Mouse (Mus musculus): ENCODE results near the gene Amtn.

DNA sequence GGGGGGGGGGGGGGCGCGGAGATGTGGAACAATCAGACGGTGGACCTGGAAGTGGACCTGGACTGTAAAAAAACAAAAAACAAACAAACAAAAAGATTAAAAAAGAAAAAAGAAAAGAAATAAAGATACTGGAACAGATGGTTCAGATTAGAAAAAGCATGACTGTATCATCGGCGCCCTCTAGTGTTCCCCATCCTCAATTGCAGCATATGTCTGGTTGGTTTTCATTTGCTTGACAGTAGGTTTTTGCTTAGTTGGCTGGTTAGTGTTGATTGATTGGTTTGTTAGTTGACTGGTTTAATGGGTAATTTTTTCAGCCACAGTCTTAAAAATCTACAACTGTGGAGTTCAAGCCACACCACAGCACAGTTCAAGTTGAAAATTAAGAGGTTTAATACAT lies 11.1 kb upstream of the Amtn start:
- TF ChIP-seq ETS1 (conservative IDR thresholded peaks at IDR 0.05; ENCODE audit: low read depth, low read length) (no peak), POLR2A (IDR thresholded peaks at IDR 0.05; ENCODE audit: low read depth, low read length) (no peak), E2F4 (IDR thresholded peaks at IDR 0.05; ENCODE audit: insufficient replicate concordance, low read depth, low read length) (no peak), CTCF (conservative IDR thresholded peaks at IDR 0.05 in 1 of 2, IDR thresholded peaks at IDR 0.05 in 1 of 2; ENCODE audit: low read depth in 2 of 2, low read length in 2 of 2) (peak; percentile 84 to 90), MAX (IDR thresholded peaks at IDR 0.05; ENCODE audit: low read length) (no peak), ZC3H11A (IDR thresholded peaks at IDR 0.05; ENCODE audit: low read depth, low read length) (peak; percentile 36; the same call in 1 of the 2 replicates), SIN3A (IDR thresholded peaks at IDR 0.05; ENCODE audit: low read length) (no peak), KAT2A (IDR thresholded peaks at IDR 0.05; ENCODE audit: insufficient replicate concordance, low read length) (no peak), CHD2 (IDR thresholded peaks at IDR 0.05; ENCODE audit: low read length) (no peak), CHD1 (IDR thresholded peaks at IDR 0.05; ENCODE audit: low read depth, low read length) (no peak), ZMIZ1 (IDR thresholded peaks at IDR 0.05; ENCODE audit: low read depth, low read length) (no peak), TBP (conservative IDR thresholded peaks at IDR 0.05; ENCODE audit: low read depth, low read length) (no peak), POLR2AphosphoS2 (IDR thresholded peaks at IDR 0.05; ENCODE audit: low read depth, low read length) (no peak)

Measured in CH12.LX (cell line).